Mouse (Mus musculus): ENCODE results near the gene Myl6b.

DNA sequence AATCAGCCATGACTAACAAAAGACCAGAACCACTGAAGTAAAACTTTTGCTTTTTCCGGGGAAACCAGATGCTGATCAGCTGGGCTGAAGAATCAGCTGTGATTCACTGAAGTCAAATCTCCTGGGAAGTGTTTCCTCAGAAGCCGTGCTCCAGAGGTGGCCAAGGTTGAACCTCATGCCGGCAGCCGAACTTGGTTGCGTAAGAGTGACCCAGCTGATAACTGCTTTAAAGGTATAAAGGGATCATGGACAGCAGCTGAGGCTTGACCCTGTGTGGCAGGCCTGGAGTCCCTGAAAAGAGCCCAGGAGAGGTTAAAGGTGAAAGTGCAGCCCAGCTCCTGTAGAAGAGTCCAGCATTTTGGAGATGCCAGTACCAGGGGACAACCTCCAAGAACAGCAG, 3.9 kb upstream of the Myl6b start:
- TF ChIP-seq CTCF (IDR thresholded peaks at IDR 0.05; ENCODE audit: extremely low read depth, insufficient read depth, insufficient read length, insufficient replicate concordance) (no peak), POLR2A (IDR thresholded peaks at IDR 0.05; ENCODE audit: low read depth, low read length) (no peak)
